Mouse (Mus musculus): ENCODE results near the gene Dab1. TPM values are rescaled to one million over a fixed set of nuclear protein-coding genes. Genes with fewer than 3 reads are reported as not detected.

The Dab1 gene
- total RNA-seq (2023) = not detected

DNA sequence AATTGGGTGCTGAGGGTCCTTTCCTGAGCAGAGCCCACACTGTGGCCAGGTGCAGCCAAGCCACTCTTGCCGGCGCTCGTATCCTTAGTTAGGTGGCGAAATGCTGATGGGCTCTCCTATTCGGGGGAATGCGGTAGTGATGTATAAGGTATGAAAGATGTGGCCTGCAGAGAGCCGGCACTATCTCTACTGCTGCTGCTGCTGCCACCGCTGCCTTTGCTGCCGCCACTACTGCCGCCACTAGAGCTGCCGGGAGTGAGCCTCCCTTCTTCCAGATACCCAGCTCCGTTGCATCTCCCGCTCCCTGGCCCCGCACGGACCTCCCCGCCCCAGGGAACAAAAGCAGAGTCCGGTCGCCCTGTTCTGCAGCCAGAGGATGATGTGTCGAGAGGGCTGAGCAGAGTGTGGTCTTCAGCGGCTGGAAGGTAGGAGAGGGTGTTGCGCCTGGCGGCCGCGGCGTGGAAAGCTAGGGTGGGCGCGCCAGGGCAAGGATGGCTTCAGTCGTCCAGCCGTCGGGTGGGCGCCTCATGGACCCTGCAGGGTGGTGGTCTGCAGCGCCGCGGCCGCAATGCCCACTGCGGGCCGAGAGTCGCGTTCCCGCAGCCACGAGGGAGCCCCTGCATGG is at the start of gene Dab1:
Dab1 (plus strand) TSS at position 39 of the 625 bp plus-strand sequence.

DNA sequence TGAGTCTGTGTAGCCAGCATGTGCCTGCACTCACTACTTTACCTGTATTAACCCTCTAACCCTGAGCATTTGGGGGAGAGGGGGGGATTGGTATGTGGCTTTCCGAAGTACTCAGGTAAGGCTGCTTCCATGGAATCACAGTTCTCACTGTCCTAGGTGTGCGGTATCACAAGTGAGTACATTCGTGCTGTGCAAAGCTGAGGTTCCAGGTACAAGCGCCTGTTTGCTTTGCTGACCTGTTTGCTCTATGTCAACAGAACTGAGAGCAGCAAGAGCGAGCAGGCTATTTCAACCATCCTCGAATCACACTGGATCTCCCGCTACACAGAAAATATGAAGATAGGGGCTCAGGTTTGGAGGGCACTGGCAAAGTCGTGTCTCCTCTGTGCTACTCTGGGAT is 1146.9 kb downstream of the Dab1 start, which contains the start of gene C8b:
C8b (plus strand) TSS at position 253 of the 400 bp plus-strand sequence.

Data from neutrophil, adult 59 days (primary cell).